Mouse (Mus musculus) embryonic fibroblast, embryonic 13.5 days (primary cell): ENCODE measurements around the gene Olfr741.

Experiments used
- CTCF ChIP-seq: IDR thresholded peaks from 2 replicates; pipeline ENCODE4 v1.5.1; 2011; ENCODE audit warnings: mild to moderate bottlenecking, control low read depth, low read length, moderate library complexity, borderline replicate concordance; ENCODE audit not compliant: insufficient read depth
- POLR2A ChIP-seq: IDR thresholded peaks from 2 replicates; pipeline ENCODE4 v1.6.1; 2011; ENCODE audit warnings: low read depth, mild to moderate bottlenecking, control low read depth, low read length, moderate library complexity

GRCm38 (mm10) chr14:50445245-50445644 is 27.3 kb upstream of the Olfr741 start, which contains the start of gene Olfr740:
- TF ChIP-seq POLR2A (no peak), CTCF (no peak)
